Mouse (Mus musculus): ENCODE results near the gene Mcu. TPM values are rescaled to one million over a fixed set of nuclear protein-coding genes. Genes with fewer than 3 reads are reported as not detected.
A peak's percentile ranks its signal among the peaks of the same experiment; 100 is the strongest.

Gene Mcu
- polyA plus RNA-seq, 1 experiment from 2014 or later = 23.3 TPM

- H3K27me3 ChIP-seq = no peaks in the 10 kb centered on the region
- ChIA-PET CTCF (interaction anchor here (0.7 to 1.5 kb wide), 5 partner anchors 14 to 87 kb away, joined by 3 read pairs; partner anchors contain the start of gene Gm10322), POLR2A (no interaction called here)
- DNase-seq (ENCODE audit: low read depth, low spot score) (no peak), ATAC-seq (no peak)
- no peak for TF ChIP-seq CTCF (IDR thresholded peaks at IDR 0.05)
- in situ Hi-C loops (cut with MboI; ENCODE audit: low pct_unique_long_range_greater_than_20kb) = no loop called here
Observed at GRCm38 (mm10) chr10:59538767-59539532, 77.5 kb downstream of the Mcu start.

GRCm38 (mm10) chr10:59538063-59538462 lies 78.4 kb downstream of the Mcu start:
- in situ Hi-C loops (cut with MboI; ENCODE audit: low pct_unique_long_range_greater_than_20kb) = no loop called here
- no peak for DNase-seq (ENCODE audit: low read depth, low spot score)
- ChIA-PET CTCF (interaction anchor here (1.5 kb wide), 1 partner anchor 13 kb away, joined by 3 read pairs; no protein-coding TSS in a partner anchor), POLR2A (no interaction called here)
- TF ChIP-seq CTCF (IDR thresholded peaks at IDR 0.05) = no peak
- no peak for ATAC-seq
- H3K27me3 ChIP-seq = no peaks in the 10 kb centered on the region

- in situ Hi-C loops (cut with MboI; ENCODE audit: low pct_unique_long_range_greater_than_20kb) = no loop called here
- CTCF ChIA-PET = interaction anchor here (1.5 kb wide), 1 partner anchor 12 kb away, joined by 3 read pairs; no protein-coding TSS in a partner anchor
- POLR2A ChIA-PET = no interaction called here
- DNase-seq (ENCODE audit: low read depth, low spot score) (no peak), ATAC-seq (no peak)
- TF ChIP-seq CTCF (IDR thresholded peaks at IDR 0.05) = no peak
- no peaks in the 10 kb centered on the region for H3K27me3 ChIP-seq
Observed at GRCm38 (mm10) chr10:59537579-59537978, 78.9 kb downstream of the Mcu start.

GRCm38 (mm10) chr10:59532256-59532655 lies 84.2 kb downstream of the Mcu start:
- in situ Hi-C loops (cut with MboI; ENCODE audit: low pct_unique_long_range_greater_than_20kb) = no loop called here
- TF ChIP-seq CTCF (IDR thresholded peaks at IDR 0.05) = no peak
- DNase-seq (ENCODE audit: low read depth, low spot score) (no peak), ATAC-seq (no peak)
- POLR2A ChIA-PET = no interaction called here
- no peaks in the 10 kb centered on the region for H3K27me3 ChIP-seq
- CTCF ChIA-PET = interaction anchor here (1.4 kb wide), 1 partner anchor 10 kb away, joined by 3 read pairs; no protein-coding TSS in a partner anchor

- POLR2A ChIA-PET = no interaction called here
- ATAC-seq (no peak), DNase-seq (ENCODE audit: low read depth, low spot score) (no peak)
- CTCF ChIA-PET = interaction anchor here (1.3 kb wide), 1 partner anchor 12 kb away, joined by 3 read pairs; no protein-coding TSS in a partner anchor
- in situ Hi-C loops (cut with MboI; ENCODE audit: low pct_unique_long_range_greater_than_20kb) = no loop called here
- H3K27me3 ChIP-seq = no peaks in the 10 kb centered on the region
- TF ChIP-seq CTCF (IDR thresholded peaks at IDR 0.05) = no peak
Observed at GRCm38 (mm10) chr10:59527819-59528218, 88.7 kb downstream of the Mcu start.

- no peak for ATAC-seq
- no peaks in the 10 kb centered on the region for H3K27me3 ChIP-seq
- POLR2A ChIA-PET = no interaction called here
- TF ChIP-seq CTCF (IDR thresholded peaks at IDR 0.05) = peak; percentile 17
- CTCF ChIA-PET = interaction anchor here (1.3 kb wide), 1 partner anchor 12 kb away, joined by 3 read pairs; no protein-coding TSS in a partner anchor
- no peak for DNase-seq (ENCODE audit: low read depth, low spot score)
- in situ Hi-C loops (cut with MboI; ENCODE audit: low pct_unique_long_range_greater_than_20kb) = no loop called here
Observed at GRCm38 (mm10) chr10:59527311-59527710, 89.2 kb downstream of the Mcu start.

GRCm38 (mm10) chr10:59524675-59525074 lies 91.8 kb downstream of the Mcu start:
- no peak for TF ChIP-seq CTCF (IDR thresholded peaks at IDR 0.05)
- ChIA-PET CTCF (interaction anchor here (1.2 to 1.4 kb wide), 2 partner anchors 10 to 14 kb away, joined by 3 to 5 read pairs; no protein-coding TSS in a partner anchor), POLR2A (no interaction called here)
- DNase-seq (ENCODE audit: low read depth, low spot score) (no peak), ATAC-seq (no peak)
- H3K27me3 ChIP-seq = no peaks in the 10 kb centered on the region
- in situ Hi-C loops (cut with MboI; ENCODE audit: low pct_unique_long_range_greater_than_20kb) = no loop called here

- ATAC-seq (no peak), DNase-seq (ENCODE audit: low read depth, low spot score) (no peak)
- no peaks in the 10 kb centered on the region for H3K27me3 ChIP-seq
- no peak for TF ChIP-seq CTCF (IDR thresholded peaks at IDR 0.05)
- POLR2A ChIA-PET = no interaction called here
- in situ Hi-C loops (cut with MboI; ENCODE audit: low pct_unique_long_range_greater_than_20kb) = no loop called here
- CTCF ChIA-PET = interaction anchor here (1.4 kb wide), 1 partner anchor 9 kb away, joined by 5 read pairs; no protein-coding TSS in a partner anchor
Observed at GRCm38 (mm10) chr10:59523826-59524331, 92.6 kb downstream of the Mcu start.

- ChIA-PET POLR2A (interaction anchor here (0.6 kb wide), 1 partner anchor 101 kb away, joined by 3 read pairs; no protein-coding TSS in a partner anchor), CTCF (no interaction called here)
- H3K27me3 ChIP-seq = no peaks in the 10 kb centered on the region
- in situ Hi-C loops (cut with MboI; ENCODE audit: low pct_unique_long_range_greater_than_20kb) = no loop called here
- no peak for TF ChIP-seq CTCF (IDR thresholded peaks at IDR 0.05)
- no peak for DNase-seq (ENCODE audit: low read depth, low spot score)
- no peak for ATAC-seq
Observed at GRCm38 (mm10) chr10:59520701-59521100, 95.8 kb downstream of the Mcu start.

- POLR2A ChIA-PET = no interaction called here
- ATAC-seq = no peak
- TF ChIP-seq CTCF (IDR thresholded peaks at IDR 0.05) = no peak
- CTCF ChIA-PET = no interaction called here
- in situ Hi-C loops (cut with MboI; ENCODE audit: low pct_unique_long_range_greater_than_20kb) = no loop called here
- no peak for DNase-seq (ENCODE audit: low read depth, low spot score)
- H3K27me3 ChIP-seq = no peaks in the 10 kb centered on the region
Observed at GRCm38 (mm10) chr10:59519411-59519810, 97.1 kb downstream of the Mcu start.

GRCm38 (mm10) chr10:59517201-59517600 lies 99.3 kb downstream of the Mcu start:
- H3K27me3 ChIP-seq = no peaks in the 10 kb centered on the region
- in situ Hi-C loops (cut with MboI; ENCODE audit: low pct_unique_long_range_greater_than_20kb) = no loop called here
- no peak for ATAC-seq
- ChIA-PET CTCF (interaction anchor here (0.9 to 1.2 kb wide), 2 partner anchors 47 to 55 kb away, joined by 3 read pairs; no protein-coding TSS in a partner anchor), POLR2A (no interaction called here)
- no peak for DNase-seq (ENCODE audit: low read depth, low spot score)
- no peak for TF ChIP-seq CTCF (IDR thresholded peaks at IDR 0.05)
